Mouse (Mus musculus) liver, postnatal 0 days (tissue): ENCODE results near the gene Tshz2.

Experiments used
- CTCF ChIP-seq: sonication (generic); IDR thresholded peaks from 2 replicates; pipeline ENCODE4 v1.5.1; 2016; ENCODE audit warnings: antibody characterized with exemption, low read depth
- EP300 ChIP-seq: IDR thresholded peaks from 2 replicates; pipeline ENCODE4 v1.6.1; 2016; ENCODE audit warnings: antibody characterized with exemption, low read depth, mild to moderate bottlenecking

DNA sequence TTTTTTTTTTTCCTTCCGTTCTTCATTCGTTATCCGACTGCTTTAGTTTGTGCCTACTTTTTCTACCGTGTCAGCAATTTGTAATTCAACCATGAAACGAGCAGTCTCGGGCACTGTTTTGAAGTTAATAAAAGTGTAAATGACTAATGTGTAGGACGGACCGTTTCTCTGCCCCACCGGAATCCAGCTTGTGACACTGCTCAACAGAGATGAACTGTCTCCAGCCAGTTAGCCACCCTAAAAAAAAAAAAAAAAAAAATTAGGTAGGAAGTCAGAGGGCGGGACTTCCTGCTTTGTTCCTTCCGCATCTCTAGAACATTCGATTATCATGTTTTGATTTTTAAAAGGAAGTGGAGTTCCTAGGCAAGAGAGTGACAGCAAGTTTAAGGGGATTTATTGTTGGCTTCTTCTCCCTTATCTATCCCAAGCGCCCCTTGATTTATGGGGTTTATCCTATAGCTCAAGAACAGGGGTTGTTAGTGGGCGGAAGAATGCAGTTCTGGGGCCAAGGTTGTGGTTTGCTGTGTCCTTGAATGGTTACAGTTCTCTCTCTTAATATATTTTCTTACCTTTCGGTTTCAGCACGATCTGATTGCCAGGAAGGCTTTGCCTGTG lies 116.6 kb downstream of the Tshz2 start:
- no peak for TF ChIP-seq CTCF
- TF ChIP-seq EP300 = no peak
